Mouse (Mus musculus): ENCODE measurements around the gene Mcoln1.

Gene Mcoln1

DNA sequence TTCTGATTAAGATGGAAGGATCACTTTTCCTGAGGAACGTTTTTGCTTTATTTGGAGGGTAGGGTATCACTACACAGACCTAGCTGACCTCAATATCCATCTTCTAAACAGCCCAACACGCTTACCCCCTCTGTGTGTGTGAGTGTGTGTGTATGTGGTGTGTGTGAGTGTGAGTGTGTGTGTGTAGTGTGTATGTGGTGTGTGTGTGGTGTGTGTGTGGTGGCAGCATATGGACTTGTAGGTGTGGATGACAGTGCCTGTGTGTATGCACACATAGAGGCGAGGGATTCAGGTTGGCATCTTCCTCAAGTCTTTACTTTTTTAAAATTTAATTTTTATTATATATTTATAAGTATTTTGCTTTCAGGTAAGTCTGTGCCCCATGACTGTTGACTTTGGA, 1.7 kb upstream of the Mcoln1 start:
- DNase-seq (ENCODE audit: low read depth): no peak

DNA sequence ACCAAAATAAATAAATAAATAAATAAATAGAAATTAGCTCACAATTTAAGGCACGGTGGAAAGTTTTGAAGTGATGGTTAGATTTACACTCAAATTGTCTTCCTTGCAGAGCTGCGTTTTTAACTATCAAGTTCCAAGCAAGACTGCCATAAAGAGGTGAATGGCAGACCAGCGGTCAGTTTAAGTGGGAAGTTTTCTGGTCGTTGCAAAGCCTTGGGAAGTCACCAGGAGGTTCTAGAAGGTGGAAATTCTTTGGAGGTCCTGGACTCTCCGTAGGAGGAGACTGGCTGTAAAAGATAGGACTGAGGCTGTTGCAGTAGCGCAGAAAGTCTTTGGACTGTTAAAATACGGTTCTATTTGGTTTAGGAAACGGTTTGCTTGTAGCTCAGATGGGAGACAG, 506 bp upstream of the Mcoln1 start:
- DNase-seq (ENCODE audit: low read depth): no peak

DNA sequence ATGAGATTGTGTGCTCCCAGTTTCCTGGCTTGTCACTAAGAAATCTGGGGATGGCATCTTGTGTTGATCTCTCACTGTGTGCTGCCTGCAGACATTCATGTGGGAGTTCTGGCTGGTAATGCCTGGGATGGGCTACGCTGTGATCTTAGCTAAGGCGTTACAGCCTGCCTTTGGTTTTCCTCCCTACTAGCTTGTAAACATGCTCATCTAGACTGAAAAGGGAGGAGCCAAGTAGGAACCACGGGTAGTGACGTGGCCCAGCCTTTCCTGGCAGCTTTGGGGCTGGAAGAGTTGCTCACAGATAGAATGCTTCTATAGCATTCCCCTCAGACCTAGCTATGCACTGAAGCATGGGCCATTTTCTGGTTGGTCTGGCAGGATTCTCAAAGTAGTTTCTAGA, 2.0 kb downstream of the Mcoln1 start:
- DNase-seq (ENCODE audit: low read depth): no peak

DNA sequence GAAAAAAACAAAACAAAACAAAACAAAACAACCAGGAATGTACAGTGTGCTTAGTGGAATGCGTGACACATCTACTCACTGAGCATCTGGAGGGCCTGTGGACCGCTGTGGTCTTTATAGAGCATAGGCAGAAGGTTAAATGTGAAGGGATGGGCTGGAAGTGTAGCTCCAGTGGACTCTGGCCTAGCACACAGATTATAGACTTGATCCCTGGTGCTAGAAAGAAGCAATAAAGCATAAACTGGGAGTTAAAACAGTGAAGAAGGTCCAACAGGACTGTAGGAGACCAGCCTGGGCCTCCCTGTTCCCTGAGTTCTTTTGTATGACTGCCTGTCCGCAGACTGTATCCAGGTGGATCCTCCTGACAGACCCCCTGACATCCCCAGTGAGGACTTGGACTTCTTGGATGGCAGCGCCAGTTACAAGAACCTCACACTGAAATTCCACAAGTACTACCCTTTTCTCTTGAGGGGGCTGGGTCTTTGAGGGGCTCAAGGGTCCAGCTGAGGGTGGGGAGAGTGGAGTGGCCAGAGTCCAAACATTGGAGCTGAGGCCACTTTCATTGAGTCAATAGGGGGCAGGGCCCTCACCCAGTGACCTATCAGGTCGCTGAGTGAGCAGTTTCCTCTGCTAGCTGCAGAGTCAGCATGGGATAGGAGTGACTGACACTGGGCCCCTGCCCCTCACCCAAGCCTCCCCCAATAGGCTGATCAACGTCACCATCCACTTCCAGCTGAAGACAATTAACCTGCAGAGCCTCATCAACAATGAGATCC, 7.9 kb downstream of the Mcoln1 start:
- no peak for DNase-seq (ENCODE audit: low read depth)

DNA sequence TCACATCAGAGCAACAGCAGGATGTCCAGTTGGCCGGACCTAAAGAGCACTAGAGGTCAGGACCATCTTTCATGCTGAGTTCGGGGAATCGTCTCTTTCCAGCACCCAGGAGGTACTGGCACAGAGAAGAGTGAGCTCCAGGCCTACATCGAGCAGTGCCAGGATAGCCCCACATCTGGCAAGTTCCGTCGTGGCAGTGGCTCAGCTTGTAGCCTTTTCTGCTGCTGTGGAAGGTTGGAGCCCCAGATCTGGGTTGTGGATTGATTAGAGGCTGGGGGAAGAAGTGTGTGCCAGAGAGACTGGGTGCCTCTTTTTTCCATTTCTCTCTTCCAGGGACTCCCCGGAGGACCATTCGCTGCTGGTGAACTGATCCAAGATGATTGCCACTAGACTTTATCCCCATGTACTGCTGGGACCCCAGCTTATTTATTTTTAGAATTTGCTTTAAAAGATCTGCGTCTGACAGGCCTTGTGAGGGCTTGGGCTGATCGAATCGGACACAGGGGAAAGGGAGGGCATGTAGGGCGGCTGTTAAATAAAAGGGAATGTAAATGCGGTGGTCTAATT, 14.5 kb downstream of the Mcoln1 start:
- DNase-seq (ENCODE audit: low read depth): no peak

DNA sequence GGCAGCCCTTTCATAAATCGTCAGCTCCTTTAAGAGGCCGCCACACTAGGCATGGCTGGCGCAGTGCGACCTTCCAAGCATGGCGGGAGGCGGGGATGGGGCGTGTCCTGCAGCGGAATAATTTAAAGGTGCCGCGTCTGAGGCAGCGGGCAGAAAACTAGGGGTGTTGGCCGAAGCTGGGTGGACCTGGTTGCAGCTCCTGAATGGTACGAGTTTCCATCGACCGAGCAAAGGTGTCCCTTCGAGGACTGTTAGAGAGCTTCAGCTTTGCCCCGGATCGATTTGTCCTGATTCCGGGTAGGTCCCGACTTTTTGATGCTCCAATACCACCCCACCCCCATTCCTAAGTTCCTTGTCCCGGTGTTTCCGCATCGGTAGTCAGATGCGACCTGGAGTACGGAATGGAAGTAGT, 15.0 kb downstream of the Mcoln1 start, which contains the start of gene Pnpla6:
Gene Pnpla6, plus strand, starts transcription at position 125 of the 412 bp plus-strand sequence.
- peak; percentile 80 for DNase-seq (ENCODE audit: low read depth)

DNA sequence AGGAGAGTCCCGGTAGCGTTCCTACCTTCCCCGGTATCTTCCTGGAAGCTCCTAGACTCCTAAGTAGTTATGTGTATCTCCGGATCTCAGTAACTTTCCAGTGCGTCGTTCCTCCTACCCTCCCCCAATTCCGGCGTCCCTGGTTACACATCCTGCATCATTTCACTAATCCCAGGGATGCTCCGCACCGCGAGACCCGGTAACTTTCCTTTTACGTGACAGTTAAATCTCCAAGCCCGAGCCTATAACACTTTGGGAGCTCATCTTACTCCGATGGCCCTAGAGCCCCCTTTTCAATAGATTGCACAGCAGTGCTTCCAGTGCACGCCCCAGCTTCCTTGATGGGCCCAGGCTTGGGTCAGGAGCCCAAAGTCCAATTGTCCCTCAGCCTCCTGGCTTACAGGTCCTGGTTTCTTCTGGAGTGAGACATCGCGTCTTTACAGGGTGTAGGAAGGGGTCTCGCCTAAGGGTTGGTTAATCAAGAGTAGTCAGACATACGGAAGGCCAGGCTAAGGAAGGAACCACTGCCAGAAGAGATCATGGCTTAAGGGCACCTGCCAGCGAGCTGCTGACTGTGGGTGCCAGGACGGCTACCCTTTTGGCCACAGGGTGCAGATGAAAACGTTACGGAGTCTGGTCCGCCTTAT, 15.6 kb downstream of the Mcoln1 start:
- DNase-seq (ENCODE audit: low read depth): peak; percentile 51

DNA sequence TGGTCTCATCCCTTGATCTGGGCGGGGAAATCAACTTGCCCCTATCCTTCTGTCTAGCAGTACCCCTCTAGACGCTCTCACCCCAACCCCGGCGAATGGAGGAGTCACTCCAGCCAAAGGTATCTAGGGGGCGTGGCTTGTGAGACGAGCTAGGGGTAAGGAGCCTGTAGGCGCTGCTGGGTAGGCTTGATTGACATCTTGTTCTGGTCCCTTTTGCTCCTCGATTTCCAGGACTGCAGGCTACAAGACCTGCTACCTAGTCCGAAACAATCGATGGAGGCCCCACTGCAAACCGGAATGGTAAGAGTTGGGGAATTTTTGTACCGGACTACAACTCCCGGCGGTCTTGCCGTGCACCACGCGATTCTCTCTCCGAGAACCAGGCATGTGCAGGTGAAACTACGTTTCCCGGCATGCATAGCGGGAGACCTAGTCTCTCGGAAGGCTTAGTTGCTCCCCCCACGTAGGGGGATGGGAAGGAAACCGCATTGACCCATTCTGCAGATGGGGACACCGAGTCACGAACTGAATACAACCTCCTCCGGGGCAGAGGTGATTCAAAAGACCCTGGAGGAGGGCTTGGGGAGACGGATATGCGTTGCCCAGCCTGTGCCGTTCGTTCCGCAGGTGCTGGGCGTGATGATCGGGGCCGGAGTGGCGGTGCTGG, 16.3 kb downstream of the Mcoln1 start:
- peak; percentile 92 for DNase-seq (ENCODE audit: low read depth)

DNA sequence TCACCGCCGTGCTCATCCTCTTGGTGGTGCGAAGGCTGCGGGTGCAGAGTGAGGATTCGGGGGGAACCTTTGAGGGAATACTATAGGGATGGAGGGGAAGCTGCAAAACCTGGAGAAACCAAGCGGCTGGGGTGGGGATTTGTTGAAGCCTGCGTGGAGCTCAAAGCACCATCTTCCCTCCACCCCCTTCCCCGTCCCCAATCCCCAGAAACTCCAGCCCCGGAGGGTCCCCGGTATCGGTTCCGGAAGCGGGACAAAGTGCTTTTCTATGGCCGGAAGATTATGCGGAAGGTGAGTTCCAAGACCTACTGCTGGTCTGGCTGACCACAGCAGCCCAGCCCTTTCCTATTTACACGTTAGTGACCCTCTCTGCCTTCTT, 16.8 kb downstream of the Mcoln1 start:
- DNase-seq (ENCODE audit: low read depth): no peak

DNA sequence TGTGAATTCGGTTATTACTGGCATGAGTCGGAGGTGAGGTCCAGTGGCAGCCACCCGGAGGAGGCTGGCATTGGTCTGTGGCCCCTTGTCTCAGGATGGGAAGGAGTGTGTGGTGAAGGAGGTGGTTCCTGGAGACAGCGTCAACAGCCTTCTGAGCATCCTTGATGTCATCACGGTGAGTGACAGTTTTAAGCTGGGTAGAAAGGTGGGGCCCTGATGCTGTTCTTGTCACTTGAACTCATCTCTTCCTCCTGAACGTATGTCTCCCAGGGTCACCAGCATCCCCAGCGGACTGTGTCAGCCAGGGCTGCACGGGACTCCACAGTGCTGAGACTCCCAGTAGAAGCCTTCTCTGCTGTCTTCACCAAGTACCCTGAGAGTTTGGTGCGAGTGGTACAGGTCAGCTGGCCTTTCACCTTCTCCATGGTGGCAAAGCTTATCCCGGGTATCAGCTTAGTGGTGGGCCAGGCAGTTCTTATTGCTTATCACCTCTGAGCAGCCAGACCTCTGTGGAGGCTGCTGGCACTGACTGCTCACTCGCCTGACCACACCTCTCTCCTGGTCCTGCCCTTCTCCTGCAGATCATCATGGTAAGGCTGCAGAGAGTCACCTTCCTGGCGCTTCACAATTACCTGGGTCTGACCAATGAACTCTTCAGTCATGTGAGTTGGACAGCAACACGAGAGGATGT, 21.9 kb downstream of the Mcoln1 start:
- no peak for DNase-seq (ENCODE audit: low read depth)

DNA sequence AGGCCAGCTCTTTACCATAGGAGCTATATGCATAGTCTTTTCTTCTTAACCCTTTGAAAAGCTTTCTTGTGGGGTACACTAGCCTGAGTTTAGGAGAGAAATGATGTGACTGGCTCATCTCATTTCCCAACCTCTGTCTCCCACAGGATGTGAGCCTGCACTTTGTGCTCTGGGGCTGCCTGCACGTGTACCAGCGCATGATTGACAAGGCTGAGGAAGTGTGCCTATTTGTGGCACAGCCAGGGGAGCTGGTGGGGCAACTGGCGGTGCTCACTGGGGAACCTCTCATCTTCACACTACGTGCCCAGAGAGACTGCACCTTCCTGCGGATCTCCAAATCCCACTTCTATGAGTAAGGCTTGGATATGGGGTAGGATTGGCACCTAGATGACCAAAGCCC, 30.6 kb downstream of the Mcoln1 start:
- no peak for DNase-seq (ENCODE audit: low read depth)

DNA sequence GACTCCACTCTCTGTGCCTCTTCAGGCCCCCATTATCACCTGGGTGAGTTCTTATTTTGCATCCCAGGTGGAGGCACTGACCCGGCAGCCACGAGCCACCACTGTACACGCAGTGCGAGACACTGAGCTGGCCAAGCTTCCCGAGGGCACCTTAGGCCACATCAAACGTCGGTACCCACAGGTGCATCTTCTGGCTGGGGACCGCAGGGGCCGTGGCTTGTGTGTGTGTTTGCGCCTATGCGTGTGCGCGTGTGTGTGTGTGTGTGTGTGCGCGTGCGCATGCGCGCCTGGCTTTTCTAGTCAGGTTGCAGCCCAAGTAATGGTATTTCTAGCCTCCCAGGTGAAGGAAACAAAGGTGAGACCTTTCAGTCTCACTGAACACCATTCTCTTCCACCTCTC, 31.7 kb downstream of the Mcoln1 start:
- no peak for DNase-seq (ENCODE audit: low read depth)

DNA sequence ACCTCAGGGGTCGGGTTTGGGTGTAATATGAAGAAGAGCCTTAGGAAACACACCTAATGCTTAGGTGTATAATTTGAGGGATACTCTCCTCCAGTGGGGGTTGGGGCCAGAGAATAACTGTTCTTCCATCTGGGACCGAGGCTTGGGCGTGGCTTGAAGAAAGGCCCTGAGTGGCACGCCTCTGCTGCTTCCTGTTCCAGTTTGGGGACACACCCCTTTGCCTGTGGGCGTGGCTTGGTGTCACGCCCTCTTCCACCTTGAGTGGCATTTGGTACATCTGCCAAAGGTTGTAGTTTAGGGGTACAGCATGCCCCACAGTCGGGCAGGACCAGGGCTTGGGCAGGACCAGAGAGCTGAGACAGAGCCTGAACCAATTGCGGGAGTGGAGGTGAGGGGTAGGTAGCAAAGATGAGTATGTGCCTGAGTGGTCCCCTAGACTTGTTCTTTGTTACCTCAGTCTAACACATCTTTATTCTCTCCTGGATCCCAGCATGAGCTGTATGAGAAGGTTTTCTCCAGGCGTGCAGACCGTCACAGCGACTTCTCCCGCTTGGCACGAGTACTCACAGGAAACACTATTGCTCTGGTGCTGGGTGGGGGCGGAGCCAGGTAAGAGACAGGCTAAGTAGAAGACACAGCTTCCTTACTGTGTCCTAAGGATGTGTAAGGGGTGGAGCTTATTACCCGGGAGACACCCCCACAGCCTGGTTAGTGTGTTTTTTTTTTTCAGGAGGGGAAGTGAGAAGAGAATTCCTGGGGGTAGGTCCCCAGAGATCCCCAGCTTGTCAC, 36.0 kb downstream of the Mcoln1 start:
- DNase-seq (ENCODE audit: low read depth): peak; percentile 38

DNA sequence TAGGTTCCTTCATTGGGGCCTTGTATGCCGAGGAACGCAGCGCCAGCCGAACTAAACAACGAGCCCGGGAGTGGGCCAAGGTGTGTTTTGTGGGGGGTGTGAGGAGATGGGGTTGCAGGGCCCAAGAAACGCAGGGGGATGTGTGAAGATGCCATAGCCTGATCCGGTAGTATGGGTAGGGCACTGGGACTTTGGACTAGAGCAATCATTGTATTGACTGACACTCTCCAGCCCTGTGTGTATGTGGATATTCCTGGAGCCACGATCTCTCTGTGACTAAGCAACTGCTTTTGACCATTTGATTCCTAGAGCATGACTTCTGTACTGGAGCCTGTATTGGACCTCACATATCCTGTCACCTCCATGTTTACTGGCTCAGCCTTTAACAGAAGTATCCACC, 36.7 kb downstream of the Mcoln1 start:
- no peak for DNase-seq (ENCODE audit: low read depth)

DNA sequence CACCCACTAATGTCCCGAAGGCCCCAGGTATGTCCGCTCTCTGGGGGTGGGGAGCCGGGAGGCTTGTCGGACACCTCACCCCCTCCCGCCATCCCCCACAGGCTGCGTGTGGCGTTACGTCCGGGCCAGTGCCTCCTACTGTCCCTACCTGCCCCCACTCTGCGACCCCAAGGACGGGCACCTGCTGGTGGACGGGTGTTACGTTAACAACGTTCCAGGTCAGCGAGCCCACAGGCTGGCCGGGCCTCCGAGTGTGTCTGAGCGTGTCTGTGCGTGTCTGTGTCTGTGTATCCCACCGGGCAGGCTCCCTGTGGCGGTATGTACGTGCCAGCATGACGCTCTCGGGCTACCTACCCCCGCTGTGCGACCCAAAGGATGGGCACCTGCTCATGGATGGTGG, 37.4 kb downstream of the Mcoln1 start:
- DNase-seq (ENCODE audit: low read depth): no peak

DNA sequence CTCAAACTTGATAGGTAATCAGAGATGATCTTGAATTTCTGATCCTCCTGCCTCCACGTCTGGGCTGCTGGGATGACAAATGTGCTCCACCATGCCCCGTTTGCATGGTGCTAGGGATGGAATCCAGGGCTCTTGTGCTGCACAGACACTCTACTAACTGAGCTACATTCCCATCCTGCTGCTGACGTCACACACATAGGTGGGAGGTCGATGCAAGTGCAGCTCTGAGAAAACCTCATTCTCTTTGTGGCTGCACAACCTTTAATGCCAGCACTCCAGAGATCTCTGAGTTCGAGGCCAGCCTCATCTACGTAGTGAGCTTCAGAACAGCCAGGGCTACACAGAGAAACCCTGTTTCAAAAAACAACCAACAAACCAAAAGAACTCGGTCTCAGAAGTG, 38.9 kb downstream of the Mcoln1 start:
- no peak for DNase-seq (ENCODE audit: low read depth)

DNA sequence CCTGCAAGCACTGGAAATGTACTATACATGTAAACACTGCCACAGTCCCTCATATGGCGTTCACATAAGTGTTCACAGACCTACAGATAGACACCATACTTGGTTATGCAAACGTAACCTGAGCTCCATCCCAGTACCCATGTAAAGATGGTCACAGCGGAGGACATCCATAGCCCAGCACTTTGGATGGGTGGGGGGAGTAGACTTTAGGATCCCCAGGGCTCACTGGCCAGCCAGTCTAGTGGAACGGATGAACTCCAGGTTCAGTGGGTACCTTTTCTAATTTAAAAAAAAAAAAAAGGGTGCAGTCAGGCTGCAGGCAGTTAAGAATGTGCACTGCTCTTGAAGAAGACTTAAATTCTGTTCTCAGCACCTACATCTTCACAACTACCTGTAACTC, 39.8 kb downstream of the Mcoln1 start:
- no peak for DNase-seq (ENCODE audit: low read depth)

DNA sequence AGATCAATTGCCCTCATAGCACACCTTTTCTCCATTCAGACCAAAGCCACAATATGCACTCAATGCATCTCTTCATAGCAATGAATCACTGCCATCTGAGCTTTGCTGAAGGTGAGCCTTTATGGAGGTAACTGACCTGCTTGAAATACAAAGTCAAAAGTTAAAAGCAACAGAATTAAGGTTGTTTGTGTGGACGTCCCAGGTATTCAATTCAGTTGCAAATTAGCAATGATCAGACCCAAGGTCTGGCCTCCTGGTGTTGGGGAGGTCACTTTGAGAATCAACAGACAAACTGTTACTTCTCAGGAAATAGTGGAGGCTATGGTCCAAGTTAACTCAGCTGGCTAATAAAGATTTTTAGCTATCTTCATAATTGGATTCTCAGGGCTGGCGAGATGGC, 46.3 kb downstream of the Mcoln1 start:
- DNase-seq (ENCODE audit: low read depth): no peak

DNA sequence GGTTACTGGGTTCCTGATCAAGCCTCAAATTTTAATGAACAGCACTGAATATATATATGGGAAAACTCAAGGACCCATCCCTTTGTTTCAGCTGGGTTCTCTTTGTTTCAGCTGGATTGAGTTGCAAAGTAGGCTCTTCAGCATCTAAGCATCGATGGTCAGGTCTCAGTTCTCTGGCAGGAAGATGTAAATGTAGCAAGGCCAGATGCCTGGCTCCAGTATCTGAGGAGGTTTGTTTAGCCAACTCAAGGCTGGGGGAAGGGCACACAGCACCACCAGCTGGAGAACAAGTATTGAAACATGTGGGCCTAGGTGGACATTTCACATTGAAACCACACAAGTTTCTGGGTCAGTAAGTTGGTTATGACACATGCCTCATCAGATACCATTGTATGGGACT, 52.0 kb downstream of the Mcoln1 start:
- no peak for DNase-seq (ENCODE audit: low read depth)

DNA sequence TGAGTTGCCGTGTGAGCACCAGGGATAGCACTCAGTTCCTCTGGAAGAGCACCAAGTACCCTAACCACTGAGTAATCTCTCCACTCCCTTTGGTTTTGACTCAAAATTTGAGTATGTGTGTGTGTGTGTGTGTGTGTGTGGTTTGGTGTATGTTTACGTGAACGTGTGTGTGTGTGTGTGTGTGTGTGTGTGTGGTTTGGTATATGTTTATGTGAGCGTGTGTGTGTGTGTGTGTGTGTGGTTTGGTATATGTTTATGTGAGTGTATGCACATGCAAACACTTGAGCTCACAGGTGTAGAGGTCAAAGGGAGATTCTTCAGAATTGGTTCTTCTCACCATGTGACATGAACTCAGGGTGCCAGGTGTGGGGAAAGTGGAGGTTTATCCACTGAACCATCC, 55.9 kb downstream of the Mcoln1 start:
- DNase-seq (ENCODE audit: low read depth): peak; percentile 29
